Mouse (Mus musculus) fibroblast of lung, adult 2 months (primary cell): ENCODE results near the gene Magi1.
A peak's percentile ranks its signal among the peaks of the same experiment; 100 is the strongest.

ENCODE experiments used
- DNase-seq: peaks from one replicate; pipeline ENCODE4 v3.0.0-alpha.2; 2011; ENCODE audit warnings: low read depth

Magi1 gene

GRCm38 (mm10) chr6:93728791-93729190 is 554.9 kb downstream of the Magi1 start:
- no peak for DNase-seq

GRCm38 (mm10) chr6:93727630-93728178 is 556.0 kb downstream of the Magi1 start:
- no peak for DNase-seq

- peak; percentile 5 for DNase-seq
These were observed 556.8 kb downstream of the Magi1 start for GRCm38 (mm10) chr6:93726829-93727455.

- no peak for DNase-seq
These were observed 557.6 kb downstream of the Magi1 start for GRCm38 (mm10) chr6:93726121-93726520.

GRCm38 (mm10) chr6:93724749-93725148 is 559.0 kb downstream of the Magi1 start:
- DNase-seq, result no peak

GRCm38 (mm10) chr6:93723226-93723625 is 560.5 kb downstream of the Magi1 start:
- DNase-seq, result no peak

- no peak for DNase-seq
These were observed 564.2 kb downstream of the Magi1 start for GRCm38 (mm10) chr6:93719532-93719931.

GRCm38 (mm10) chr6:93718385-93718784 is 565.3 kb downstream of the Magi1 start:
- no peak for DNase-seq

GRCm38 (mm10) chr6:93717826-93718375 is 565.8 kb downstream of the Magi1 start:
- DNase-seq, result no peak

GRCm38 (mm10) chr6:93716686-93717625 is 566.8 kb downstream of the Magi1 start:
- DNase-seq, result no peak

- no peak for DNase-seq
These were observed 568.2 kb downstream of the Magi1 start for GRCm38 (mm10) chr6:93715181-93716180.

- no peak for DNase-seq
These were observed 579.4 kb downstream of the Magi1 start for GRCm38 (mm10) chr6:93704350-93704749.

- DNase-seq, result peak; percentile 3
These were observed 584.3 kb downstream of the Magi1 start for GRCm38 (mm10) chr6:93699436-93699835.

- no peak for DNase-seq
These were observed 585.8 kb downstream of the Magi1 start for GRCm38 (mm10) chr6:93697956-93698355.

- no peak for DNase-seq
These were observed 605.0 kb downstream of the Magi1 start for GRCm38 (mm10) chr6:93678766-93679165.

GRCm38 (mm10) chr6:93666731-93667130 is 617.0 kb downstream of the Magi1 start:
- DNase-seq, result no peak

GRCm38 (mm10) chr6:93665056-93665805 is 618.5 kb downstream of the Magi1 start:
- DNase-seq, result no peak

- no peak for DNase-seq
These were observed 622.6 kb downstream of the Magi1 start for GRCm38 (mm10) chr6:93661139-93661538.

- no peak for DNase-seq
These were observed 624.2 kb downstream of the Magi1 start for GRCm38 (mm10) chr6:93659534-93659933.

- peak; percentile 64 for DNase-seq
These were observed 626.3 kb downstream of the Magi1 start for GRCm38 (mm10) chr6:93657187-93657974.
